Mouse (Mus musculus): ENCODE measurements around the gene Tenm3. TPM values are rescaled to one million over a fixed set of nuclear protein-coding genes. Genes with fewer than 3 reads are reported as not detected.

Tenm3 gene
- polyA plus RNA-seq, 2 experiments: 2.2 to 3.1 TPM

DNA sequence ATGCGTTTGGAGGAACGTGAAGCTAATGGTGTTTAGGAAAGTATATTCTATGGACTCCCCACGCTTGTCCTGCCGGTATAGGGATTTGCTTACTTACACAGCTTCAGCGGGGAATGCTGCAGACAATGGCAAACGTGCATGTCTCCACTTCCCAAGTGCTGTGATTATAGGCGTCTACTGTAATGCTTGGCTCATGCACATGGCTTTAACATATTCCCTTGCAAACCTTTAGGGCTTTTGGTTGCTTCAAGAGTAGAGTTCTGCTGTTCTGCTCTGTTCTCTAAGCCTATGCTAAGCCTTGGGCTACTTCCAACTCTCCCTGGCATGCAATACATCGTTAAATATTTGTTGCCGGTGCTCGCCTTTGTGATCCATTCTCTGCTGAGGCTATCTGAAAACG lies 102.8 kb downstream of the Tenm3 start:
- Histone ChIP-seq H3K27me3 (ENCODE audit: control insufficient read depth, insufficient read depth, low read length) (no peaks in the 10 kb centered on the region), H3K36me3 (replicated peaks; ENCODE audit: control insufficient read depth, insufficient read depth, low read depth) (no peaks in the 10 kb centered on the region), H3K27ac (no peak overlapping the region), H3K4me2 (ENCODE audit: low read depth) (no peak overlapping the region), H3K9me3 (ENCODE audit: control insufficient read depth, low read length) (no peaks in the 10 kb centered on the region), H3K9ac (replicated peaks) (no peak overlapping the region), H3K4me1 (replicated peaks; ENCODE audit: control insufficient read depth in 2 of 2, insufficient read depth in 2 of 2, low read length in 1 of 2) (peaks cover 0 to 3% of the 10 kb centered on the region in 2 experiments; a peak in 1 of 4 replicates), H3K4me3 (ENCODE audit: insufficient read depth in 1 of 2, low read depth in 2 of 2, low read length in 2 of 2) (no peak overlapping the region)
- no peak for DNase-seq (ENCODE audit: low read depth in 3 of 3, low spot score in 3 of 3)
- TF ChIP-seq CTCF (IDR thresholded peaks at IDR 0.05; ENCODE audit: low read depth) (no peak), EP300 (IDR thresholded peaks at IDR 0.05; ENCODE audit: low read depth) (no peak)
- no peak for ATAC-seq (ENCODE audit: insufficient read depth)
- 72% methylated on average over 11 of the region's 11 CpGs for WGBS (ENCODE audit: insufficient replicate concordance)

DNA sequence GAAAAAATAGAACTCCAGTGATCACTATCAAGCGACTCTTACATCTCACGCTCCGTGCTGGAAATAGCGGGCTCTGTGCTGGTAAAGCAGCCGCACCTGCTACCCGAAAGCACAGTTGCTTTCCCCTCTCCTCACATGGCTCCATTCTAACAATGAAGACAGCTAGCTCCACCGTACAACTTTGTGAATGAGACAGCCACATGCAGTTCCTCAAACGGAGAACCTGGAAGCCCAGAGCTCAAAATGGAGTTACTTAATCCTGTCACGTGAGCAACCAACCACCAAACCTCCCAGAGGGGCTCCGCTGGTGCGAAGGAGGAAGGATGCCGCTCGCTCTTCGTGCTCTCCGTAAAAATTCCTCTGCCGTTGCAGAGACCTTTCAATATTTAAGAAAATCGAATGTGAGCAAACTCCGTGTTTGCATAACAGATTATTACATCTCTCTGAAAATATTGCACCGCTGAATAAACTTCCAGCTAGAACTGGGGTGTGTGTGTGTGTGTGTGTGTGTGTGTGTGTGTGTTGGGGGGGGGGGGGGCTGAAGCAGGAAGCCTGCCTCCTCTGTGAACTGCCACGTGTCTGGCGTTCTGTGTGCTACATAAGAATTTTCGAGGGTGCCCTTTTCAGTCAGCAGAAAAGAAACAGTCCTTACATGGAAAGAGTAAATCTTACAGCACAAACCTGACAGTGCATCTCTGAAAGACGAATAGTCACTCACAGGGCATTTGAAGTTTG lies 103.4 kb downstream of the Tenm3 start:
- H3K4me3 ChIP-seq (ENCODE audit: insufficient read depth in 1 of 2, low read depth in 2 of 2, low read length in 2 of 2): no peak overlapping the region
- no peaks in the 10 kb centered on the region for H3K27me3 ChIP-seq (ENCODE audit: control insufficient read depth, insufficient read depth, low read length)
- no peaks in the 10 kb centered on the region for H3K9me3 ChIP-seq (ENCODE audit: control insufficient read depth, low read length)
- no peak overlapping the region for H3K4me2 ChIP-seq (ENCODE audit: low read depth)
- 48% methylated on average over 23 of the region's 23 CpGs for WGBS (ENCODE audit: insufficient replicate concordance)
- no peak for ATAC-seq (ENCODE audit: insufficient read depth)
- H3K36me3 ChIP-seq (replicated peaks; ENCODE audit: control insufficient read depth, insufficient read depth, low read depth): no peaks in the 10 kb centered on the region
- no peak for DNase-seq (ENCODE audit: low read depth in 3 of 3, low spot score in 3 of 3)
- H3K4me1 ChIP-seq (replicated peaks; ENCODE audit: control insufficient read depth in 2 of 2, insufficient read depth in 2 of 2, low read length in 1 of 2): peaks cover 0 to 3% of the 10 kb centered on the region in 2 experiments; a peak in 1 of 4 replicates
- no peak overlapping the region for H3K9ac ChIP-seq (replicated peaks)
- H3K27ac ChIP-seq: no peak overlapping the region
- TF ChIP-seq CTCF (IDR thresholded peaks at IDR 0.05; ENCODE audit: low read depth) (no peak), EP300 (IDR thresholded peaks at IDR 0.05; ENCODE audit: low read depth) (no peak)

DNA sequence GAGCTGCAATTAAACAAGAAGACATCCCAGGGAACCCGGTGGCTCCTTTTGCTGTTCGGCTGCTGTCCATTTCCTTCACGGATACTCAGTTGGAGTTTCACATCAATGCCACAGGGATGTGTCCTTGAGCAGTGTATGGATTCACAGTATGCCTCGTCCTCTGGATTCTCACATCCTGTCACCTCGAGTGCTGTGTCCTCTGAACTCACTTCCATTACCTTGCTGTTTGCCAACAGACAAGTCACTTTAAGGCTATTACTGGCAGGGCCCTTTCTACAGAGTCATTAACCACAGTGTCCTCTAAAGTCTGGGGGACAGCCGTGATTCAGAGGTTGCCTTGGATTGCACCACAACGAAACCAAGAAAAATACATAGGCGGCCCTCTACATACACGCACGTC lies 110.0 kb downstream of the Tenm3 start:
- ATAC-seq (ENCODE audit: insufficient read depth) (no peak), DNase-seq (ENCODE audit: low read depth in 3 of 3, low spot score in 3 of 3) (no peak)
- Histone ChIP-seq H3K4me2 (ENCODE audit: low read depth) (no peak overlapping the region), H3K9ac (replicated peaks) (no peak overlapping the region), H3K36me3 (replicated peaks; ENCODE audit: control insufficient read depth, insufficient read depth, low read depth) (no peaks in the 10 kb centered on the region), H3K4me1 (replicated peaks; ENCODE audit: control insufficient read depth in 2 of 2, insufficient read depth in 2 of 2, low read length in 1 of 2) (peaks cover 0 to 14% of the 10 kb centered on the region in 2 experiments; a peak in 2 of 4 replicates), H3K9me3 (ENCODE audit: control insufficient read depth, low read length) (no peaks in the 10 kb centered on the region), H3K27me3 (ENCODE audit: control insufficient read depth, insufficient read depth, low read length) (no peaks in the 10 kb centered on the region), H3K4me3 (ENCODE audit: insufficient read depth in 1 of 2, low read depth in 2 of 2, low read length in 2 of 2) (no peak overlapping the region), H3K27ac (no peak overlapping the region)
- no peak for TF ChIP-seq CTCF (IDR thresholded peaks at IDR 0.05; ENCODE audit: low read depth)
- TF ChIP-seq EP300 (IDR thresholded peaks at IDR 0.05; ENCODE audit: low read depth): no peak
- 68% methylated on average over 10 of the region's 10 CpGs for WGBS (ENCODE audit: insufficient replicate concordance)

DNA sequence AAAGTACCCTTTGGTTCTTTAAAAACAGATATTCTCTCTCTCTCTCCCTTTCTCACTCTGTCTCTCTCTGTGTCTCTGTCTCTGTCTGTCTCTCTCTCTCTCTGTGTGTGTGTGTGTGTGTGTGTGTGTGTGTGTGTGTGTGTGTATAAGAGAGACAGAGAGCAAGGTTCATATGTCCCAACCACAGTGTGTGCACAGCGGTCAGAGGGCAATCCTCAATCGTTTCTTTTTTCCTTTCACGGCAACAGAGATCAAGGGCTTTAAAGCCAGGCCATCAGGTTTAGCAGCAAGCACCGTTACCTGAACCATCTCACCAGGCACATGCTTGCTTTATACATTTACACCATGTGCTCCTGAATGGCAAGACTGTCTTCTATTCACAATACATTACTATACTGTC lies 110.7 kb downstream of the Tenm3 start:
- Histone ChIP-seq H3K27ac (no peak overlapping the region), H3K36me3 (replicated peaks; ENCODE audit: control insufficient read depth, insufficient read depth, low read depth) (no peaks in the 10 kb centered on the region), H3K27me3 (ENCODE audit: control insufficient read depth, insufficient read depth, low read length) (no peaks in the 10 kb centered on the region), H3K4me3 (ENCODE audit: insufficient read depth in 1 of 2, low read depth in 2 of 2, low read length in 2 of 2) (no peak overlapping the region), H3K9ac (replicated peaks) (no peak overlapping the region), H3K9me3 (ENCODE audit: control insufficient read depth, low read length) (no peaks in the 10 kb centered on the region), H3K4me2 (ENCODE audit: low read depth) (no peak overlapping the region), H3K4me1 (replicated peaks; ENCODE audit: control insufficient read depth in 2 of 2, insufficient read depth in 2 of 2, low read length in 1 of 2) (peaks cover 0 to 14% of the 10 kb centered on the region in 2 experiments; a peak in 2 of 4 replicates)
- DNase-seq (ENCODE audit: low read depth in 3 of 3, low spot score in 3 of 3) (peak in 1 of 3 experiments; percentile 26), ATAC-seq (ENCODE audit: insufficient read depth) (peak; percentile 64; the same call in 1 of the 2 replicates)
- TF ChIP-seq EP300 (IDR thresholded peaks at IDR 0.05; ENCODE audit: low read depth) (no peak), CTCF (IDR thresholded peaks at IDR 0.05; ENCODE audit: low read depth) (no peak)
- 68% methylated on average over 4 of the region's 4 CpGs for WGBS (ENCODE audit: insufficient replicate concordance)

GRCm38 (mm10) chr8:48730701-48731100 lies 113.0 kb downstream of the Tenm3 start:
- DNase-seq (ENCODE audit: low read depth in 3 of 3, low spot score in 3 of 3) (peak in 2 of 3 experiments; percentile 13 to 23), ATAC-seq (ENCODE audit: insufficient read depth) (peak; percentile 59; the same call in 1 of the 2 replicates)

More at GRCm38 (mm10) chr8:48730701-48731100, 113.0 kb downstream of the Tenm3 start:
- Histone ChIP-seq H3K9ac (replicated peaks) (no peak overlapping the region), H3K4me1 (replicated peaks; ENCODE audit: control insufficient read depth in 2 of 2, insufficient read depth in 2 of 2, low read length in 1 of 2) (peaks cover 0 to 14% of the 10 kb centered on the region in 2 experiments; a peak in 2 of 4 replicates), H3K27ac (no peak overlapping the region), H3K36me3 (replicated peaks; ENCODE audit: control insufficient read depth, insufficient read depth, low read depth) (no peaks in the 10 kb centered on the region), H3K27me3 (ENCODE audit: control insufficient read depth, insufficient read depth, low read length) (no peaks in the 10 kb centered on the region), H3K4me3 (ENCODE audit: insufficient read depth in 1 of 2, low read depth in 2 of 2, low read length in 2 of 2) (no peak overlapping the region), H3K4me2 (ENCODE audit: low read depth) (no peak overlapping the region), H3K9me3 (ENCODE audit: control insufficient read depth, low read length) (no peaks in the 10 kb centered on the region)
- 60% methylated on average over 6 of the region's 6 CpGs for WGBS (ENCODE audit: insufficient replicate concordance)
- TF ChIP-seq EP300 (IDR thresholded peaks at IDR 0.05; ENCODE audit: low read depth): no peak
- TF ChIP-seq CTCF (IDR thresholded peaks at IDR 0.05; ENCODE audit: low read depth): no peak
